Mouse (Mus musculus) hindlimb bud, embryonic 11.5 days (tissue): ENCODE measurements around the gene Tmem184b.

Experiments used
- DNase-seq: peaks from one replicate; pipeline ENCODE4 v3.0.0-alpha.2; 2012; ENCODE audit warnings: low read depth, low spot score; ENCODE audit errors: extremely low spot score

Tmem184b gene

DNA sequence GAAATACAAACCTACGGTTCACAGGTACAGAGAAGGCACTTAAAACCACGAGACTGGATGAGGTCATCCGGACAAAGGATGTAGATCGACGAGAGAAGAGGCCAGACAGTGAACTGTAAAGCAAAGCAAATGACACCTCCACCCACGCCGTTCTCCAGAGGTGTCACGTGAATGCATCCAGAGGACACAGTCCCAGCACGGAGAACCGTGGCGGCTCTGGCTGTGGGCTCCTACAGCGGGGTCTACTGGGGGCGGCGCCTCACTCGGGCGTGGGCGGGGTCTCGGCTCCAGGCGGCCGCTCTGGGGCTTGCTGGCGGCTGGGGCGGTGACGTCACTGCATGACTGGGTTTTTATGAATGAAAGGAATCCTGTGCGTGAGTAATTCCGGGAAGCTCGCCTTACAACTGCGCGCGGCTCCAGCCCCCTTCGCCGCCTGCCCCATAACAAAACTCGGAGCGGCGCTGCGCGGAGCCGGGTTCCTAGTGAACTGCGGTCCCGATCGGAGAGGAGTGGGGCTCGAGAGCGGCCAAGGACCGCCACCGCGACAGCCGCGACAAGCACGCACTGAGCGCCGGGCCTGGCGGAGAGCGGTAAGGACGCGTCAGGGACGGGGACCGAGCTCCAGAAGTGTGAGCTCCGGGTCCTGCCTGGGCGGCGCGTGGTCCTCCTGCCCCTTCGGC, 56.1 kb downstream of the Tmem184b start:
- DNase-seq, result no peak

DNA sequence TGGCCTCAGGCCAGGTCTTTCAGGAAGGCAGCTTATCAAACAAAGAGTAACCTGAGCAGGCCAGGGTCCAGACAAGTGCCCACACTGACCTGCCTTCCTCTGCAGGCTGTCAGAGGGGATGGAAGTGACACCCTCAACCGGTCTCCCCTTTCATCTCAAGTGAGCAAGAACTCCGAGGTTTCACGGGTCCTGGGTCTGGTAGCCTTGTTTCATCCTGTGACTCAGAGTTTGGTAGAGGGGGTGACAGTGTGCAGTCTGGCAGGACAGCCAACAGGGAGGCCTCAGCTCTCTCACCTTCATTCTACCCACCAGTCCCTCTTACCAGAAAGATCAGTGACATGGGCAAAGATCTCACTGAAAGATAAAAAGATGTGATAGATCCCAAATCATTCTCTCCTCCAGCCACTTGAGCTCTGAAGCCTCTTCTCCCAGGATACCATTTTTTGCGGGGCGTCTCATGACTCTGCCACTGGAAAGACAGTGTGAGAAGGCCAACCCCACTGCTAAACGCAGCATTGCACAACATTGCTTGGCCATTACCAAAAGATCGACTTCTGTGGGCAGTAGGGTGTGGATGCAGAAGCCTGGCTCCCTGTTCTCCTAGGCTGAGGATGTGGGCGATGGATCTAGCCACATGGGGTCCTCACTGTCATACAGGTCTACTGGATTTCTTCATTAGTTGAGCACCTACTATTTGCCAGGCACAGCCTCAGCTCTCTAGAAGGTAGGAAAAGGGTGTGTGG, 57.1 kb downstream of the Tmem184b start, which contains the start of gene Maff:
Gene Maff, plus strand, starts transcription at position 571 of the 743 bp plus-strand sequence.
- DNase-seq, result no peak

DNA sequence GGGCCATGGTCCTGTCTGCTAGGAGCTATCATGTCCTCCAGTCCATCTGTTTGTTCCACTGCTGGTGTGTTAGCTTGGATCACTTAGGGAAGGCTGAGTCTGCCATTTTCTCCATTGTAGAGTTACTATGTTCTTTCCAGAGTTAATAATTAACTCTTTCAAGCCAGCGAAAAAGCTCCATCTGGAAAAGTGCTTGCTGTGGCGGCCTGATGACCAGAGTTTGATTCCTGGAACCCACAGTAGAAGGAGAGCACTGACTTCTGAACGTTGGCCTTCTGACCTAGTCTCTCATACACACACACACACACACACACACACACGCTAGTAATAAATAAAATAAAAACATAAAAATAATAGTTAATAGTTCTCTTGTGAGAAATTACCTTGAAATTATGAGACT, 58.7 kb downstream of the Tmem184b start:
- DNase-seq, result no peak

- no peak for DNase-seq
Measured at GRCm38 (mm10) chr15:79342641-79343337, 60.6 kb downstream of the Tmem184b start.

DNA sequence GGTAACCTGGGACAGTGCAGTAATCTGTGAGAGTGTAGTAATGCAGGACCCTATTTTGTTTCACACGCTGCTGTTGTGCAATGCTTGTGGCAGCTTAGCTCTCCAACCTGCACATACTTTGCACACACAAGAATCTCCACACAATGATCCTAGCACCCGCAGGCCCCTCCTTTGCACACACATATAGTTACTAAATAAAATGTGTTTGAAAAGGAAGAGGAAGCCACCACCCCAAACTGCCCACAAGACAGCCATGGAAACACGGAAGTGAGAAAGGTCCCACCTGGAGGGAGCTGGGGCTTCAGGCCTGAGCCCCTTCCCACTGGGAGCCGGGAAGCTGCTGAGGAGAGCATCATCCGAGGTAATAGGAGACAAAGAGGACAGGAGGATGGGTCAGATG, 64.4 kb downstream of the Tmem184b start:
- DNase-seq, result no peak

GRCm38 (mm10) chr15:79335061-79335655, 68.2 kb downstream of the Tmem184b start:
- no peak for DNase-seq

DNA sequence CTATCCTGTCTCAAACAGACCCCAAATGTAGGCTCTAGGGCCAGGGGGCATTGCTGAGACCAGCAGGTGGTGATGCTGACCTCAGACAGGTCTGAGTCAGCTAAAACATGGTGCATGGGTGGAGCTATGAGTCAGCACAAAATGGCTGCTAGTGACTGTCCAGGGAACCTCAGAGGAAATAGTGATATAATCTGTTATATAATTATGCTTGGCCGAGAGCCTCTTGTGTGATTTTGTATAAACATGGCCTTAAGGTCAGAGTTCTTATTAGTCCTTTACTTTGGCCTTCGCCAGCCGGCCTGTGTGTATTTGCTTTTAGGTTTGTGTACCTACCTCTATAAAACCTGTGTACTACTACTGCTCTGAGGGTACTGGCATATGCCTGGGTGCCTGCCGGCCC, 70.0 kb downstream of the Tmem184b start:
- DNase-seq, result no peak

DNA sequence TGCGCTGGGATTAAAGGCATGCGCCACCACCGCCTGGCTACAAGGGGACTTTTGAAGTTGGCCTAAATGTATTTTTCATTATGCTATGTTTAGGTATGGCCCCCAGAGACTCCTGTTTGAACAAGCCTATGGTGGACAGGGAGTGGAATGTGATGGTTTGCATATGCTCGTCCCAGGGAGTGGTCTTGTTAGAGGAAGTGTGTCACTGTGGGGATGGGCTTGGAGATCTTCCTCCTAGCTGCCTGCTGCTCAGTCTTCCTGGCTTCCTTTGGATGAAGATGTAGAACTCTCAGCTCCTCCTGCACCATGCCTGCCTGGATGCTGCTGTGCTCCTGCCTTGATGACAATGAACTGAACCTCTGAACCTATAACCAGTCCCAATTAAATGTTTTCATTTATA, 72.8 kb downstream of the Tmem184b start:
- no peak for DNase-seq

DNA sequence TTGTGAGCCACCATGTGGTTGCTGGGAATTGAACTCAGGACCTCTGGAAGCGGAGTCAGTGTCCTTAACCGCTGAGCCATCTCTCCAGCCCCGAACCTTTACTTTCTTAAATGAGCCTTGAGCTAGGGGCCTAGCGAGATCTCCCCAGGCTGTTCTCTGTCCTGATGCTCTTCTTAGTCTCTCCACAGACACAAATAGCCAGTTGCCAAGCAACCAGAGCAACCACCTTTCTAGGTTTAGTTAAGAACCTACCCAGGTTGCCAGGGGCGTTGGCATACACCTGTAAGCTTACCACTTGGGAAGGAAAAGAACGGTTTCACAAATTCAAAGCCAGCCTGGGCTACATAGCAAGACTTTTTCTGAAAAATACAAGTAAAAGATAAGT, 73.4 kb downstream of the Tmem184b start:
- no peak for DNase-seq

DNA sequence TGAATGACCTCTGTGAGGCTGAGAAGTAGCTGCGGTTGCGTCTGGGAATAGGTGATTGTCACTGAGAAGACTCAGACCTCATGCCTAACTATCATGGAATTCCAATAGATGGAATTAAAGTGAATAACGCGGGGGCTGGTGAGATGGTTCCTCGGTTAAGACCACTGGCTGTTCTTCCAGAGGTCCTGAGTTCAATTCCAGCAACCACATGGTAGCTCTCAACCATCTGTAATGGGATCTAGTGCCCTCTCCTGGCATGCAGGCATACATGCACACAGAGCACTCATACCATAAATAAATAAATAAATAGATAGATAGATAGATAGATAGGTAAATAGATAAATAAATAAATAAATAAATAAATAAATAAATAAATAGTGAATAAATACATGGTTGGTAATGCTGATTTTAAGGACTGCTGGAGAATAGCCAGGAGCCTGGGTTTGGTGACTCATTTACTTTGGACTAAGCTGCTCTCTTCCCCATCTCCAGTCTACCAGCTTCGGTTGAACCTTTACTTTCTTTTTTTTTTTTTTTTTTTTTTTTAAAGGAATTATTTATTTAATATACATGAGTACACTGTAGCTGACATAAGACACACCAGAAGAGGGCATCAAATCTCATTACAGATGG, 73.9 kb downstream of the Tmem184b start:
- no peak for DNase-seq

DNA sequence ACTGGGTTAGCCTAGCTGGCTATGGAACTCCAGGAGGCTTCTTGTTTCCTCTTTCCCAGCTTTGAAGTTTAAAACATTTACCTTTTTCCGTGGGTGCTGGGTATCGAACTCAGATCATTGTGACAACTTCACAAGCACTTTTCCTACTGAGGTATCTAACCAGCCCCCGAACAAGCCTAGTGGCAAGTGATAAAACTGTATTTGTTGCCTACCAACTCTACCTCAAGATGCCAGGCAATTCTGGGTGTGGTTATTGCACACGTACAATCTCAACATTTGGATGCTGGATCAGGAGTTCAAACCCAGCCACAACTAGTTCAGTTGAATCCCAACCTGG, 74.5 kb downstream of the Tmem184b start:
- DNase-seq, result no peak

GRCm38 (mm10) chr15:79328058-79328938, 75.1 kb downstream of the Tmem184b start, which contains the start of gene Pla2g6:
Gene Pla2g6, minus strand, starts transcription at chr15:79328390.
- peak; percentile 92 for DNase-seq

- DNase-seq, result no peak
Measured at GRCm38 (mm10) chr15:79326971-79327961, 76.1 kb downstream of the Tmem184b start.

DNA sequence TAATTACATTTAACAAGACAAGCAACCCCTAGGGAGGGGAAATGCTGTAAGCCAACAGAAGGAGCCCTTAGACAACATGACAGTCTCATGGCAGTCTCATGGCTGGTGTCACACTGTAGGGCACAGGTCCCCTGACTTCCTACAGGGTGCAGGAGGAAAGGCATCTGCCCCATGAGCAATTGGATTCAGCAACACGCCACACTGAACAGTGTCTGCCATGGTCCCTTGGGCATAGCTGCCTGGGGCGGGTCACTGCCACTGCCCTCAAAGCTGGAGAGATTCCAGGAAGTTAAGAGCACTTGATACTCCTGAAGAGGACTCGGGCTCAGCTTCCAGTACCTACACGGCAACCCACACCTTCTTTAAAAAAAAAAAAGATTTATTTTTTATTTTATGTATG, 77.1 kb downstream of the Tmem184b start:
- DNase-seq, result no peak

- DNase-seq, result no peak
Measured at GRCm38 (mm10) chr15:79325742-79326141, 77.6 kb downstream of the Tmem184b start.

DNA sequence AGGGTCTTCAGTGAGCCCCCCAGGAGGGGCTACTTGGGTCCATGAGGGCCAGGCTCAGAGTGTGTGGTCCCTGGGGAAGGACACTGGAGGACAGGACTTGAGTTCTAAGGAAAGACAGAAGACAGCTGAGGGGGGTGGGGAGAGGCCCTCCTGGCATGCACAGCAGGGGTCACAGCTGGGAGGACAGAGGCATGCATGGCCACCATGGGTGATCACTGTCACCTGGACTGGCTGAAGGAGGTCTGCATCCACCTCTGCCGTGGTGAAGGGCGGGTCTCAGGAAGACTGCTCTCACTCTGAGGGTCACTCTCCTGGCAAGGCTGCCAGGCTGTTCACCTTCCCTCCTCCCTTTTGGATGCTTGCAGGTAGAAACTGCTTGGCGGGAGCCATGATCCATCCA, 79.0 kb downstream of the Tmem184b start:
- DNase-seq, result no peak

DNA sequence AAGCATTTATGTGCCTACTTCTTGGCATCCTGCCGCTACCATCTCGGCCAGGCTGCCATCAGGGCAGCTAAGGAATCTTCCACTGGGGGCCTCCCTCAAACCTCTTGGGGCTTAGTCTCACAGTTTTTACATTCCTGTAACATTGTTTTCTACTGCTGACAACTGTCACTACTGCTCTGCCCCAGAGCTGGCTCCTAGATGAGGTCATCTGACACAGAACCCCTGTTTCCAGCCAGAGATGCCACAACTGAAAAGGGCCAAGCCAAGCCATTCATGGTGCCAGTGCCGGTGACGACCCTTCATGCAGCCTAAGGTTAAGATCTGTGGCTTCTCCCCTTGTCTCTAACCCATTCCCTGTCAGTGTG, 79.6 kb downstream of the Tmem184b start:
- DNase-seq, result no peak

DNA sequence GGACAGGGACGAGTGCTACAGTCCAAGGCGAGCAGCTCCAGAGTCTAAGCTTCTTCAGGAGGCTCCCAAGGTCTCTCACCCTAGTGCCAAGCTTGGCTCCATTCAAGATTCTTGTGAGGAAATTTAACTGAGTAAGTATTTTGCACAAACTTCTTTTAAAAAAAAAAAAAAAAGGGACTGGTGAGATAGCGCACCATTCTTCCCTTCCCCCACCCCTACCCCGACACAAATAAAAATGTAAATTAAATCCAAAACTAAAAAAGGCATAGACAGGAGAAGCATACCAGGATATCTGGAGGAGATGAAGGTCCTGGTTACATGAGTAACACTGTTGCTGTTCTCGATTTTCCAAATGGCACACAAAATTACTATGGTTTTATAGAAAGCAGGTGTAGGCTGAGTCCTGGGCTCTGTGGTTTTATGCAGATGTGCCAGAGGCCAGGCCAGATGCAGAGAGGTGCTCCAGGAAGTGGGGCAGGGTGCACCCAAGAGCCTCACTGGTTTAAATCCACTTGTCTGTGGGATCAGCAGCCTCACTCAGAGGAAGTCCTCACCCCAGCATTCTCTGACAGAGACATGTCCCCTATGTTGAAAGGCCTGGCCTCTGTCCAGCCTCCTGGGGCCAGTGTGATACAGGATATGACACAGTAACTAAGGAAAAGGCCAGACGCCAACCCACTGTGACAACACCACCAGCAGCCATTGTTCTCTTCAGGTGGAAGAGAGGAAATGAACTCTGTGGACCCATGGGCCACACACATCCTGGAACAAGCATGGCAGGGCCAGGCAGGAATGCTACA, 80.2 kb downstream of the Tmem184b start:
- no peak for DNase-seq
